Mouse (Mus musculus) cerebellum, adult (tissue): ENCODE measurements around the gene Cyp2b23.
"Not testable (repeated sequence)": the region's sequence is repeated elsewhere in the genome, so short reads cannot be mapped to it uniquely, and the experiment has no call there.

ENCODE experiments used
- ATAC-seq: cut with Nextera tagmentation; 2 replicates; pipeline ENCODE4 v1.9.2; 2017; ENCODE audit warnings: mild to moderate bottlenecking, moderate library complexity, mixed read lengths; ENCODE audit not compliant: insufficient number of reproducible peaks, low FRiP score, low TSS enrichment

Gene Cyp2b23

GRCm38 (mm10) chr7:26686337-26686736 is at the start of gene Cyp2b23:
Gene Cyp2b23, minus strand, starts transcription at chr7:26686437.
- no peak for ATAC-seq

DNA sequence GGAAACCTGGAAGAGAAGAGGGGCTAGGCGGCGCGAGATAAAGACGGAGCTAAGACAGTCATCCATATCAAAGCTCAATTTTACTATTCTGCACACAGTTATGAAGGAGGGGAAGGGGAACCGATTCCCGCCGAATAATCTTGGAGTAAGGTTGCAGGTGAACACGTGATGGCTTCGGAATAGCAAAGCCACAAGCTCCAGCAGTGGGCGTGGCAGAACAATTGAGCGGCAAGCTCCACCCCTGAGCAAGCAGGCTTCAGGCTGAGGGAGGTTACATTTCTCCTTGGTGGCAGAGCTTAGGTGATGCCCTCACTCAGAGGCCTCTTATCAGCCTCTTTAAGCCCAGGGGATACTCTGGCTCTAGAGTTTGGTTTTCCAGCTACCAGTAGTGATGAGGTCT is 24.8 kb upstream of the Cyp2b23 start:
- ATAC-seq, result no peak

- no peak for ATAC-seq
Measured at GRCm38 (mm10) chr7:26707061-26707460, 20.8 kb upstream of the Cyp2b23 start.

DNA sequence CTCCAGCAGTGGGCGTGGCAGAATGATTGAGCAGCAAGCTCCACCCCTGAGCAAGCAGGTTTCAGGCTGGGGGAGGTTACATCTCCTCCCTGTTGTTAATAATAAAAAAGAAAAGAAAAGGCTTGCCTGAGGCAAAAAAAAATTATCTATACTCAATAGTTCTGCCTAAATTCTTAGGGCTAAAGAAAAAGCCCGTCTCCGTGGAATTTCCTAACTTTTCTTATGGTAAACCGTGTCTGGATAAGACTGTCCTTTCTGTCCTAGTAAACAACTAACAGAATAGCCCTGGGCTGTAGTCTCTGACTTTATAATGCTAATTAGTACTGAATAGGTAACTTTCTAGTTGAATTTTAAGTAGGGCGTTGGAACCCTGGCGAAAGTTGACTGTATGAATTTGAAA is 20.0 kb upstream of the Cyp2b23 start:
- ATAC-seq, result not testable (repeated sequence)

GRCm38 (mm10) chr7:26700151-26700550 is 13.9 kb upstream of the Cyp2b23 start:
- ATAC-seq, result no peak

- ATAC-seq, result no peak
Measured at GRCm38 (mm10) chr7:26685713-26686112, 524 bp downstream of the Cyp2b23 start.

GRCm38 (mm10) chr7:26667466-26667865 is 18.8 kb downstream of the Cyp2b23 start:
- ATAC-seq, result not testable (repeated sequence)

DNA sequence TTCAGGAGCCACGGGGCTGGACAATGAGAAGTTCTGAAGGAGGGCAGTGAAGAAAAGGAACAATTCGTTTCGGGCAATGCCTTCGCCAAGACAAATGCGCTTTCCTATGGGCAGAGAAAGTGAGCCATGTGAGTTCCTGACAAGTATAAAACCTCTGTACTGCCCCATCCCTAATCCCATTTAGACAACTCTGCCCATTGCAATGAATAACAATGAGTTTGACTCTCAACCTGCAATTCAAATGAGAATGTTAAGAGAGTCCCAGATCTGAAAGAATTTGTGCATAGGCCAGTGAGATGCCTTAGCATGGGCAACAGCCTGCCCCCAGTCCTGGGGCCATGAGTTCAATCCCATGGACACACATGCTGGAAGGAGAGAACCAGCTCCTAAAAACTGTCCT is 20.2 kb downstream of the Cyp2b23 start:
- no peak for ATAC-seq

DNA sequence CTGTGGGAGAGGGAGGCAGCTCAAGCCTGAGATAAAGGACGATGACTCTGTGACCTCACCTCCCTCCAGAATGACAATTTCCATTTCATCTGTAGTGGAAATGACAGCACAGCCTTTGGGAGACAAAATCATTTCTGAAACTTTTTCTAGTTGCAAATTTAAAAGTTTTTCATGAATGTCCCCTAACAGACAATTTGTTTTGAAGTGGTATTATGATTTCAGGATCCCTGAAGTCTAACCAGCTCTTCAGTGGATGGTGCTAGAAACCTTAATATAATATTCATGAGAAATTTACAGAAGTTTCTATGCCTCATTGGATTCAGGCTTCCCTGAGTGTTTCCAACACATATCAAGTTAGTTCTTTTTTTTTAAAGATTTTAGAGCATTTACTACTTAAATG is 67.9 kb downstream of the Cyp2b23 start, which contains the start of gene Vmn1r185:
Gene Vmn1r185 (minus strand): TSS at position 101 of the 400 bp plus-strand sequence.
- not testable (repeated sequence) for ATAC-seq
